Mouse (Mus musculus): ENCODE data around the gene Spata6. TPM values are rescaled to one million over a fixed set of nuclear protein-coding genes. Genes with fewer than 3 reads are reported as not detected.

Spata6 gene
- polyA plus RNA-seq, 2 experiments from 2014 or later = 20.1 to 25.5 TPM

DNA sequence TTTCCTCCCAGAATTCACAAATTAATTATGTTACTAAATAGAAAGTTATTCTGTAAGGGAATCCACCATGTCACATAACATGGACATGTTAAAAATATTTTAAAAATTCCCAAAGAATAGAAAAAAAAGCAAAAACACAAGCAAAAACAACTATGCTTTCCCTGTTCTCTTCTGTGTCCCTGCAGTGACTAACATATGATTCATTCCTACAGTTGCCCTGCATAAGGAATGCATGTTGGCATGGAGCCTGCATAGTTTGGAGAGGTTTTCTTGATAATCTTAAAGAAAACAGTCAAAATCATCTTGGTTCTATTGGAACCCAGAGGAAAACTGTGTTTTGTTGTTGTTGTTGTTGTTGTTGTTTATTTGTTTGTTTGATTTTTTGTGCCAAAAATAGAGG, 132.8 kb downstream of the Spata6 start:
- ATAC-seq = no peak

GRCm38 (mm10) chr4:111866701-111867100, 146.9 kb downstream of the Spata6 start:
- no peak for ATAC-seq

DNA sequence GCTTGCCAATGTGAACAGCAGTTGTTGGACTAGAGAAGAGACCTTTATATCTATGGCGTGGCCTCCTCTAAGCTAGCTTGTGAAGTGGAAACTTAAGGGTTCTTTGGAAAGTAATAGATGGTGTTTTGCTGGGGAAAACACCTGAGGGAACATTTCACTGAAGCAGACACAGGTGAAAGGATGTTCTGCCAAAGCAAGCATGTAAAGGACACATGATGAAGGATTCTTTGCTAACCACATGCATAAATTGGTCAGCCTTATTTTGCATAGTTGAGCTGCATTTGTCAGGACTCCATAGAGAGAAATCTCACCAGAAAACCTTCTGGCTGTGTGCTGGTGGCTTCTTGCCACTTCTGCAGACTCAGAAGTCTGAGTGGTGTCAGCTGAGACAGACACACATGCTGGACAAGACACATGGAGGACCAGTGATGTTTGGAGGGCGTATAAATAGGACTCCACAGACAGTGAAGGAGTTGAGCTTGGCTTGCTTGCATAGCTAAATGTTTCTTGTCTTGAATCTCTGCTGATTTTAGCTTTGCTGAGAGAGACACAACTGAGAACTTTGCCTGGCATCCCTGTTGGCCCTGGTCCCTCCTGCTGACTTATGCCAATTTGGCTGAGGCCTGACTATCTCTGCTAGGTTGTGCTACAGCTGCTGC, 148.1 kb downstream of the Spata6 start:
- ATAC-seq = no peak

Other genes starting within 250 kb of the Spata6 start
- gene Slc5a9, start 182.9 kb downstream of the Spata6 start, polyA plus RNA-seq (2017; shearing (Covaris generic)) = not detected
- not detected for gene Skint8, start 199.4 kb downstream of the Spata6 start, polyA plus RNA-seq (2017; shearing (Covaris generic))